ENCODE assay signal across 21 mouse cellular contexts in genomic region chr5:142803746-142804145, GRCm38 (mm10). TPM values are rescaled to one million over a fixed set of nuclear protein-coding genes. Genes with fewer than 3 reads are reported as not detected.
A peak's percentile ranks its signal among the peaks of the same experiment; 100 is the strongest.
DNase-seq lines count a peak whose midpoint lies in the region; ATAC-seq and TF ChIP-seq lines count a peak whose summit lies in the region.
"Had no signal": no experiment of that assay in that cellular context is flagged by ENCODE, and none has a peak within 500 bp of the region (broad histone marks: within the 10 kb centered on the region; RNA-seq: fewer than 3 reads in every experiment).

No protein-coding gene starts in this region.

- H3K4me1 ChIP-seq in heart, embryonic 15.5 days (replicated peaks): peaks cover 61% of the 10 kb centered on the region
- H3K4me1 ChIP-seq in heart, embryonic 12.5 days (replicated peaks): peaks cover 68% of the 10 kb centered on the region
- peaks cover 50 to 51% of the 10 kb centered on the region in 2 experiments for H3K4me1 ChIP-seq in liver, embryonic 14.5 days (replicated peaks; ENCODE audit: control insufficient read depth in 2 of 2, insufficient read depth in 2 of 2, low read length in 1 of 2)
- peaks cover 42% of the 10 kb centered on the region for H3K4me1 ChIP-seq in liver, embryonic 11.5 days (replicated peaks; ENCODE audit: control insufficient read depth, insufficient read depth, low read length)
- H3K4me1 ChIP-seq in MEL (ENCODE audit: control insufficient read depth in 1 of 2, insufficient read depth in 2 of 2, low read length in 2 of 2): peaks cover 8 to 31% of the 10 kb centered on the region in 2 experiments; a peak in 3 of 4 replicates
- peaks cover 23% of the 10 kb centered on the region for H3K4me1 ChIP-seq in midbrain, postnatal 0 days (ENCODE audit: insufficient read depth, low read length)
- peaks cover 27% of the 10 kb centered on the region for H3K4me1 ChIP-seq in kidney, embryonic 16.5 days (ENCODE audit: insufficient read depth, low read length)

- DNase-seq in liver, embryonic 14.5 days (ENCODE audit: low read depth in 3 of 3, low spot score in 3 of 3): no peak
- DNase-seq in liver, embryonic 11.5 days (ENCODE audit: low spot score): no peak
- peak; percentile 12 for DNase-seq in MEL (ENCODE audit: low read depth, low spot score)
- no peak for DNase-seq in midbrain, postnatal 0 days (ENCODE audit: low spot score)
- DNase-seq: adrenal gland, postnatal 14 days; cerebellum, adult 18-20 months; heart, postnatal 14 days; kidney, adult 2 months; kidney, postnatal 25 days; layer of hippocampus, adult 9-11 months; lung, embryonic 14.5 days; lung, postnatal 4 days; right cerebral cortex, postnatal 14 days; thymus, postnatal 14 days had no signal

- H3K9ac ChIP-seq in heart, embryonic 15.5 days: no peak overlapping the region
- H3K9ac ChIP-seq in heart, embryonic 12.5 days: no peak overlapping the region
- no peak overlapping the region for H3K9ac ChIP-seq in liver, embryonic 14.5 days (replicated peaks)
- H3K9ac ChIP-seq in liver, embryonic 11.5 days (ENCODE audit: low read depth, low read length): no peak overlapping the region
- no peak overlapping the region for H3K9ac ChIP-seq in MEL (ENCODE audit: control insufficient read depth, low read depth, low read length, poor library complexity, severe bottlenecking)
- H3K9ac ChIP-seq in midbrain, postnatal 0 days (replicated peaks; ENCODE audit: low read length, poor library complexity, severe bottlenecking): no peak overlapping the region
- no peak overlapping the region for H3K9ac ChIP-seq in kidney, embryonic 16.5 days (replicated peaks; ENCODE audit: low read length)
- H3K9ac ChIP-seq: forebrain, embryonic 15.5 days; limb, embryonic 12.5 days; lung, embryonic 14.5 days; neural tube, embryonic 12.5 days had no signal

- no peak for TF ChIP-seq RAD21 in MEL (IDR thresholded peaks at IDR 0.05; ENCODE audit: low read depth, low read length)

- H3K36me3 ChIP-seq in heart, embryonic 15.5 days: peaks cover 21% of the 10 kb centered on the region
- peaks cover 37% of the 10 kb centered on the region for H3K36me3 ChIP-seq in heart, embryonic 12.5 days
- no peaks in the 10 kb centered on the region for H3K36me3 ChIP-seq in liver, embryonic 14.5 days (replicated peaks; ENCODE audit: control insufficient read depth, insufficient read depth, low read depth)
- peaks cover 11% of the 10 kb centered on the region; the same call in 1 of the 2 replicates for H3K36me3 ChIP-seq in liver, embryonic 11.5 days (ENCODE audit: control insufficient read depth, insufficient read depth, low read length)
- H3K36me3 ChIP-seq in MEL (ENCODE audit: control insufficient read depth in 1 of 2, insufficient read depth in 2 of 2, low read length in 2 of 2): peaks cover 0 to 11% of the 10 kb centered on the region in 2 experiments; a peak in 2 of 4 replicates
- H3K36me3 ChIP-seq in midbrain, postnatal 0 days (ENCODE audit: insufficient read depth, low read length): no peaks in the 10 kb centered on the region
- peaks cover 17% of the 10 kb centered on the region for H3K36me3 ChIP-seq in kidney, embryonic 16.5 days (ENCODE audit: insufficient read depth, low read length)

- H3K79me2 ChIP-seq in MEL (ENCODE audit: control insufficient read depth, insufficient read depth, low read length, poor library complexity): no peaks in the 10 kb centered on the region

- peak overlapping the region; percentile 56; the same call in 1 of the 2 replicates for H3K27ac ChIP-seq in heart, embryonic 15.5 days
- no peak overlapping the region; the same call in 1 of the 2 replicates for H3K27ac ChIP-seq in heart, embryonic 12.5 days (ENCODE audit: poor library complexity, severe bottlenecking)
- peak overlapping the region; percentile 20 for H3K27ac ChIP-seq in liver, embryonic 14.5 days
- H3K27ac ChIP-seq in liver, embryonic 11.5 days (ENCODE audit: low read depth, low read length): no peak overlapping the region
- no peak overlapping the region for H3K27ac ChIP-seq in MEL (ENCODE audit: control insufficient read depth, low read depth, low read length)
- peak overlapping the region; percentile 21; the same call in 1 of the 2 replicates for H3K27ac ChIP-seq in midbrain, postnatal 0 days (ENCODE audit: low read depth, low read length)
- H3K27ac ChIP-seq in kidney, embryonic 16.5 days (ENCODE audit: low read length): no peak overlapping the region
- H3K27ac ChIP-seq: limb, embryonic 12.5 days; neural tube, embryonic 12.5 days had no signal

- no peaks in the 10 kb centered on the region for H3K27me3 ChIP-seq in heart, embryonic 15.5 days
- no peaks in the 10 kb centered on the region for H3K27me3 ChIP-seq in heart, embryonic 12.5 days (replicated peaks)
- no peaks in the 10 kb centered on the region for H3K27me3 ChIP-seq in liver, embryonic 14.5 days (ENCODE audit: control insufficient read depth, insufficient read depth, low read length)
- H3K27me3 ChIP-seq in liver, embryonic 11.5 days (replicated peaks; ENCODE audit: control insufficient read depth, insufficient read depth, low read length): no peaks in the 10 kb centered on the region
- no peaks in the 10 kb centered on the region for H3K27me3 ChIP-seq in MEL (ENCODE audit: control insufficient read depth in 1 of 2, insufficient read depth in 2 of 2, low read length in 2 of 2)
- no peaks in the 10 kb centered on the region for H3K27me3 ChIP-seq in midbrain, postnatal 0 days (ENCODE audit: insufficient read depth, low read length)
- H3K27me3 ChIP-seq in kidney, embryonic 16.5 days (ENCODE audit: insufficient read depth, low read length): no peaks in the 10 kb centered on the region
- H3K27me3 ChIP-seq: forebrain, embryonic 15.5 days; limb, embryonic 12.5 days; neural tube, embryonic 12.5 days had no signal

- no peak overlapping the region for H3K4me3 ChIP-seq in heart, embryonic 15.5 days
- H3K4me3 ChIP-seq in heart, embryonic 12.5 days: no peak overlapping the region
- no peak overlapping the region for H3K4me3 ChIP-seq in liver, embryonic 14.5 days (ENCODE audit: insufficient read depth in 1 of 2, low read depth in 2 of 2, low read length in 2 of 2)
- no peak overlapping the region for H3K4me3 ChIP-seq in liver, embryonic 11.5 days (ENCODE audit: low read depth, low read length)
- no peak overlapping the region for H3K4me3 ChIP-seq in MEL (ENCODE audit: control insufficient read depth in 1 of 2, insufficient read depth in 1 of 2, low read depth in 2 of 2, low read length in 2 of 2)
- no peak overlapping the region for H3K4me3 ChIP-seq in midbrain, postnatal 0 days (ENCODE audit: low read depth, low read length)
- no peak overlapping the region for H3K4me3 ChIP-seq in kidney, embryonic 16.5 days (ENCODE audit: low read length)
- H3K4me3 ChIP-seq: forebrain, embryonic 15.5 days; limb, embryonic 12.5 days had no signal

- H3K9me3 ChIP-seq in heart, embryonic 15.5 days (replicated peaks): no peaks in the 10 kb centered on the region
- no peaks in the 10 kb centered on the region for H3K9me3 ChIP-seq in heart, embryonic 12.5 days (replicated peaks)
- H3K9me3 ChIP-seq in liver, embryonic 14.5 days (ENCODE audit: control insufficient read depth, low read length): no peaks in the 10 kb centered on the region
- H3K9me3 ChIP-seq in liver, embryonic 11.5 days (ENCODE audit: control insufficient read depth, low read length): no peaks in the 10 kb centered on the region
- H3K9me3 ChIP-seq in MEL (replicated peaks; ENCODE audit: insufficient read depth, low read length): no peaks in the 10 kb centered on the region
- no peaks in the 10 kb centered on the region for H3K9me3 ChIP-seq in midbrain, postnatal 0 days (ENCODE audit: low read length)
- no peaks in the 10 kb centered on the region for H3K9me3 ChIP-seq in kidney, embryonic 16.5 days (ENCODE audit: low read length)
- H3K9me3 ChIP-seq: forebrain, embryonic 15.5 days; limb, embryonic 12.5 days; neural tube, embryonic 12.5 days had no signal

- no peak for ATAC-seq in heart, embryonic 15.5 days (replicated peaks; ENCODE audit: insufficient number of reproducible peaks, insufficient read depth, low FRiP score, low read depth)
- no peak for ATAC-seq in heart, embryonic 12.5 days (ENCODE audit: insufficient number of reproducible peaks, low FRiP score)
- ATAC-seq in liver, embryonic 14.5 days (ENCODE audit: insufficient read depth): no peak
- ATAC-seq in liver, embryonic 11.5 days (replicated peaks; ENCODE audit: low FRiP score): no peak
- ATAC-seq in midbrain, postnatal 0 days (ENCODE audit: low FRiP score): no peak
- no peak for ATAC-seq in kidney, embryonic 16.5 days (ENCODE audit: low FRiP score, low TSS enrichment)
- ATAC-seq: activated CD4-positive, CD25-positive, alpha-beta regulatory T cell, adult 4 months; forebrain, embryonic 15.5 days had no signal

- H3K4me2 ChIP-seq in heart, embryonic 15.5 days: no peak overlapping the region
- no peak overlapping the region for H3K4me2 ChIP-seq in heart, embryonic 12.5 days
- no peak overlapping the region for H3K4me2 ChIP-seq in liver, embryonic 14.5 days (ENCODE audit: low read depth)
- H3K4me2 ChIP-seq in liver, embryonic 11.5 days: no peak overlapping the region
- H3K4me2 ChIP-seq in midbrain, postnatal 0 days (ENCODE audit: low read depth, low read length, poor library complexity, severe bottlenecking): no peak overlapping the region
- no peak overlapping the region for H3K4me2 ChIP-seq in kidney, embryonic 16.5 days (replicated peaks; ENCODE audit: low read depth, low read length)
- H3K4me2 ChIP-seq: forebrain, embryonic 15.5 days; limb, embryonic 12.5 days; lung, embryonic 14.5 days; neural tube, embryonic 12.5 days had no signal

- no peak for TF ChIP-seq EP300 in liver, embryonic 14.5 days (IDR thresholded peaks at IDR 0.05; ENCODE audit: low read depth)
- TF ChIP-seq EP300 in MEL (IDR thresholded peaks at IDR 0.05; ENCODE audit: low read depth in 1 of 2, low read length in 2 of 2): no peak

- TF ChIP-seq CTCF in liver, embryonic 14.5 days (IDR thresholded peaks at IDR 0.05; ENCODE audit: low read depth): no peak
- TF ChIP-seq CTCF in MEL (IDR thresholded peaks at IDR 0.05 in 2 of 3, conservative IDR thresholded peaks at IDR 0.05 in 1 of 3; ENCODE audit: control insufficient read depth in 1 of 3, insufficient read depth in 1 of 3, low read depth in 2 of 3, low read length in 3 of 3, poor library complexity in 1 of 3, severe bottlenecking in 1 of 3): no peak
- no peak for TF ChIP-seq CTCF in midbrain, postnatal 0 days (IDR thresholded peaks at IDR 0.05)

- 92% methylated on average over 1 of the region's 1 CpGs for WGBS in heart, embryonic 15.5 days
- 85% methylated on average over 1 of the region's 1 CpGs for WGBS in heart, embryonic 12.5 days
- WGBS in liver, embryonic 14.5 days (ENCODE audit: insufficient replicate concordance): 69% methylated on average over 1 of the region's 1 CpGs
- WGBS in liver, embryonic 11.5 days: 93% methylated on average over 1 of the region's 1 CpGs
- WGBS in midbrain, postnatal 0 days: 88% methylated on average over 1 of the region's 1 CpGs
- 100% methylated on average over 1 of the region's 1 CpGs for WGBS in kidney, embryonic 16.5 days

- TF ChIP-seq POLR2A in MEL (IDR thresholded peaks at IDR 0.05; ENCODE audit: control insufficient read depth in 1 of 2, insufficient read depth in 1 of 2, low read depth in 1 of 2, low read length in 2 of 2, poor library complexity in 1 of 2): no peak

RNA-seq across cellular contexts. Expression of gene Tnrc18, which starts 13.7 kb away (rescaled TPM):
- polyA plus RNA-seq in heart, embryonic 15.5 days (2015; fragmentation: Nextera tagmentation; extraction: Ambion mirVana): 17.1 and 24.2 TPM in 2 replicates
- polyA plus RNA-seq in heart, embryonic 12.5 days (2016; fragmentation: Nextera tagmentation; extraction: Ambion mirVana): 31.7 and 34.7 TPM in 2 replicates
- polyA plus RNA-seq in liver, embryonic 14.5 days (2012; rRNA removed): 2.3 and 2.8 TPM in 2 replicates
- polyA plus RNA-seq in liver, embryonic 14.5 days (2014; fragmentation: Nextera tagmentation; extraction: Ambion mirVana): 2.9 and 3.4 TPM in 2 replicates
- polyA plus RNA-seq in liver, embryonic 11.5 days (2014; fragmentation: Nextera tagmentation; extraction: Ambion mirVana): 10.9 and 11.1 TPM in 2 replicates
- 0.23 and 0.31 TPM in 2 replicates for total RNA-seq in MEL (2012; rRNA removed)
- 1 to 10 TPM in 1 of 2 experiments, not detected in 1; 3.4 TPM for polyA plus RNA-seq in MEL (2012; ENCODE audit: insufficient read depth in 1 of 2, insufficient read length in 2 of 2, low read depth in 1 of 2, low replicate concordance in 2 of 2, missing spikeins in 1 of 2)
- 114 and 142 TPM in 2 replicates for total RNA-seq in midbrain, postnatal 0 days (2014; rRNA removed)
- polyA plus RNA-seq in midbrain, postnatal 0 days (2015; fragmentation: Nextera tagmentation; extraction: Ambion mirVana): 17.4 and 19.4 TPM in 2 replicates
- polyA plus RNA-seq in kidney, embryonic 16.5 days (2015; fragmentation: Nextera tagmentation; extraction: Ambion mirVana): 18.2 and 20.6 TPM in 2 replicates

Comparison
In these comparisons a context has a peak if more than half of its experiments do, and no peak if none do; other contexts are left out.
1. H3K27ac ChIP-seq: peak in heart, embryonic 15.5 days (single experiment), liver, embryonic 14.5 days (single experiment) and midbrain, postnatal 0 days (single experiment); none in heart, embryonic 12.5 days (single experiment), liver, embryonic 11.5 days (single experiment), MEL (single experiment) and kidney, embryonic 16.5 days (single experiment).